Mouse (Mus musculus) megakaryocyte progenitor cell, adult 5-6 weeks (primary cell): ENCODE data around the gene Thsd7a. TPM values are rescaled to one million over a fixed set of nuclear protein-coding genes. Genes with fewer than 3 reads are reported as not detected.

Experiments
- ATAC-seq: replicated peaks from 2 replicates; pipeline ENCODE4 v1.8.0; 2016; ENCODE audit warnings: mild to moderate bottlenecking, moderate TSS enrichment, inconsistent platforms; ENCODE audit not compliant: poor library complexity
- total RNA-seq, 2 experiments: library from RNA; stranded (forward) in 1 of 2; stranded (reverse) in 1 of 2; fragments of 157-497, 149-512 nt in 1 of 2; fragments of 200-1000 nt in 1 of 2; gene quantifications; 2 replicates each; pipeline versions ENCODE4 v1.2.3 to v1.2.4; 2015 to 2017

The Thsd7a gene
- total RNA-seq, 2 experiments from 2014 or later, result not detected

DNA sequence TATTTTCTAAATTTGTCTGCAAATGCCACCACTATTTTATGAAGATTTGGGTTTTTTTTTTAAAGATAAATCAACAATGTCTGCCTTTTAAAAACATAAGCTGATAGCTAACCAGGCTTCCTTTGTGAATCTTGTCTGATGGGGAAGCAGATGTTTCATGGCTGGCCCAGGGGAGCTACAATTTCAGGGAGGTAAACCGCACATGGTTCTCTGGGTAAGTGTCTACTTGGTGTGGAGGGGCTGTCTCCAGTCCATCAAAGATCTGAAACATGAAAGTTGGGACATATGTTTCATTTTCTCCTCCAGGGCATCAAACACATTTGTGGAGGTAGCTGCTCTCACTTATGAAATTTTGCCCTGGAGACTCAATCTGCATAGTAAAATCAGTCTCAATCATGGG is 55.5 kb downstream of the Thsd7a start:
- ATAC-seq, result no peak

DNA sequence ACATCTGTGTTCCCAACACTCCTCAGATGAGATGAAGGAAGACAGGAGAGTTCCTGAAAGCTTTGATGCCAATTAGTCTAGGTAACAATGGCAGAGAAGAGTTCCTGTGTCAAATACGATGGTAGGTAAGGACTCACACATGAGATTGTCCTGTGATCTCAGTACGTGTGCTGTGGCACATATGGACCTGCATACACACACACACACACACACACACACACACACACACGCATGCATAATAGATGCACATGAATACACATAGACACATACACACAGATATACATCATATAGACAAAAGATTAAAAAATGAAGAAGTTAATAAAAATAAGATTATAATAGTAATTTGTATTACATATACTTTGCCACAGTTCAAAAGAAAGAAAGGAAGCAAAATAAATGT is 56.0 kb downstream of the Thsd7a start:
- ATAC-seq, result no peak

DNA sequence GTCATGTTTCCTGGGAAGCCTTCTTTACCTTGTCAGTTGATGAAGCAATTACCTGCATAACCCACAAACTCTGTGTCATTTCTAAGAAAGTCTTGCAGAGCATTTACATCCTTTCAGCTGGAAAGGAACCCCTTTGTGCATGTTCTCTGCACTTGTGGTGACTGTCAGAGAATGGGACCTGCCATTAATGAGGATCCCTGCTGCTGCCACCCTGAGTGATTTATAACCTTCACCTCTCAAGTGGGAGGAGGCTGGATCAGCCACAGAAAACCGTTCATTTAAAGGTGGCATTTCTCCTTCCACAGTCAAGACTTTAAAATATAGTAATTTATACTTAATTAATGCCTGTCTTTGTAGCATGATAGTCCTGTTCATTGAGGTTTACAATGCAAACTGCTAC is 99.6 kb downstream of the Thsd7a start:
- ATAC-seq, result no peak

DNA sequence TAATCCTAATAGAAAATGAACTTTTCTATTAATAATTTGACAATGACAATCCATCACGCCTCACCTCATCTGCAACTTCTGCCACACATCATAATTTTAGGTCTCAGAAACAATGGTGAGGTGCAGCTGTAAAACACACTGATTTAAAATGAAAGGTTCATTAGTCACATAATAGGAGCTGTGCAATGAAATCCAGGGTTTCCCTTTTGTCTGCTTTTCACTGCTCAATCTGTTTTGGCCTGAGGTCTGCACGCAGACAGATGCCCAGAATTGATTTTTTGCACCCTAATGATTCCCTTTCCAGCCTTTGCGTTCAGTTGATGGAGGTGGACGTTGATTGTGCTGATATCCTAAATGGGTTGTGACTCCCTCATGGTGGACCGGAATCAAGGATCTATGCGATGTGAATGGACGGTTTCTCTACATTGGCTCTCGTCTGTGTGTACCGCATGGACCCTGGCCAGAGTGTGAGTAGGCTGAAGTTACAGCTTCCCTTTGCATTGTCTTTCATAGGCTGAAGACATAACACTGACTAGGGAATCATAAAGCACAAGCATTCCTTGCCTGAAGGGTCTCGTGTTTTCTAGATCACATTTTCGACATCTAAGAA is 120.5 kb downstream of the Thsd7a start:
- ATAC-seq, result no peak

DNA sequence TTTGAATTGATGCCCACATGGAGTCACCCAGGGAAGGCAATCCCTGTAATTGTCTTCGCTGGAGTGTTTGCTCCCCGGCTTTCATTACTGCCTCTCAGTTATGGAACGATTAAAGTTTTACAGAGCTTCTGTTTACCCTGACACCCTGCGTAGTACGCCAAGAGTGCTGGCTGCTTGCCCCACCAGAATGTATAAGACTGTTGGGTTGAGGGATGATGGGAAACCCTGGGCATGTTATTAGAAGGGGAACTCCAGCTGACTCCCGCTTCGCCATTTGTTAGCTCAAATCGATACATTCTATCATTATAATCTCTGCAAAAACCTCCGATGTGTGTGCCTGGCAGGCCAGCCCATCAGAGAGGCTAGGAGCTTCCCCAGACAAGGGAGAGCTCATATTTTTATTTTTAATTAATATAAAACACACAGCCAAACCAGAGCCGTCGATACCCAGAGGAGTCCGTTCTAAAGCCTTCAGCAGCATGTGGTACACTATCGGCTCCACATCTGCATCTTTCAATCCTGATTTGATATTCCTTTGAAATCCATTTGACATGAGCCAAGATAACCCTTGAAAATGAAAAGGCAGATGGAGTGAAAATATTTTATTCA is 142.5 kb downstream of the Thsd7a start:
- ATAC-seq, result no peak

DNA sequence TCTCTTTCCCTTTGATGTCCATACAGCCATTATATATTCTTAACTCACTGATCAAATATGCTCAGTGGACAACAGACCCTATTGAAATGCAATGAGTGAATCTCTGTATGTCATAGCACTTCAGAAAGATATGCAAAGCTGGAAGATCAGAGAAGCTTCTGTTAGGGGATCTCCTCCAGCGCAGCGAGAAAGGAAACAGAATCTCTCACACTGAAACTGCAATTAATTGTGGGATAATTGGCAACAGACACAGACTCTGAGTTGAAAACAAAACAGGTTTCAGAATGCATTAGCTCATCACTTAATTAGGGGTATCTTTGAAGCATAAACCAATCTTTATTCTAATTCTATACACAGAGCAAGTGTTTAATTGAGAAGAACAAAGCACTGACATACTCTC is 146.3 kb downstream of the Thsd7a start:
- ATAC-seq, result no peak

DNA sequence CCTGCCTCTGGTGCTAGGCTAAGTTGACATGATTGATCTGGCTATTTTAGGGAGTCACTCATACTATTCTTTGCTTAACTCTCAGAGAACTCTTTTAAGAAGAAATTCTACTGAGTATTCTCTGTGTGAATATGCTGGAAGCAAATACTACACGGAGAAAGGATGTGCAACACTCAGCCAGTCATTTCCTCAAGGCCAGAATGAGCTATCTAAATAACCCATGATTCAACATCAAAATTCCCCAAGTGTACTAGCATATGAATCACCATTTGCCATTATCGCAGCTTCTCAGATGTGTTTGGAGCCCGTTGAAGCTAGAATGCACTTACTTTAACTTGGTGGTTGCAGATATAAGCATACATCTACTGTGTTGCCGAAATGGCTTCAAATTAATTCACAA is 147.0 kb downstream of the Thsd7a start:
- no peak for ATAC-seq

DNA sequence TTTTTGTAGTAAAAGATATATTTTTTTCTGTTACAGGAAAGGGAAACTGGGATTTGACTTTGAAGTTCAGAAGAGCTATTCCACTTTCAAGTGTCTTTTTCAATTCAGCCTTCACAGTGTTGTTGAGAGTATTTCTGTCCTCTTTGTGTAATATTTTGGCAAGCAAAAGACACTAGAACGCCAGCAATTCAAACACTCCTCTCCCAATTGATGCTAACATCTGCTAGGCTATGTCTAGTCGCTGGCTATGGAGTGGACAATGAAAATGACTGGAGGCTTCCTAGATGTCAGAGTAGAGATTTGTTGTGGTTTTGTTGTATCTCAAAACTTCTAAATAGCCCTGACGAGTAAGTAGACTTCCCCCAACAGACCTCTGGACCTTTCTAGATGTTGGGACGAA is 164.8 kb downstream of the Thsd7a start:
- no peak for ATAC-seq

DNA sequence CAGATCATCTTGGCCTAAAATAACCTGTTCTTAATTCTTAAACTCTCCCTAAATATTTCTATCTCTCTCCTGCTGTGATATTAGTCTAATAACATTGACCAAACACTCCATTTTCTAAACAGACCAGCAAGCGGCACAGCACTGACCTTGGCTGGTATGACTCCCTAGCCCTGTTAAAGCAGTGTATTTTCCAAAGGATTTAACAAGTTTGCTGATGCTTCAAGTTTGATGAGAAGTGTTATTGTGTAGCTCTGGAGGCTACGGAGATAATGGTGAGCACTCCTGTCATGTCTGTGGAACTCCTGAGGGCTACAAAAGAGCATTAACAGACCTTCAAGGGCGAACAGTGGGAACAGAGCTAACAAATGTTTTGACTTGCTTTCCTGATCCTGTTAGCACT is 168.1 kb downstream of the Thsd7a start:
- no peak for ATAC-seq

DNA sequence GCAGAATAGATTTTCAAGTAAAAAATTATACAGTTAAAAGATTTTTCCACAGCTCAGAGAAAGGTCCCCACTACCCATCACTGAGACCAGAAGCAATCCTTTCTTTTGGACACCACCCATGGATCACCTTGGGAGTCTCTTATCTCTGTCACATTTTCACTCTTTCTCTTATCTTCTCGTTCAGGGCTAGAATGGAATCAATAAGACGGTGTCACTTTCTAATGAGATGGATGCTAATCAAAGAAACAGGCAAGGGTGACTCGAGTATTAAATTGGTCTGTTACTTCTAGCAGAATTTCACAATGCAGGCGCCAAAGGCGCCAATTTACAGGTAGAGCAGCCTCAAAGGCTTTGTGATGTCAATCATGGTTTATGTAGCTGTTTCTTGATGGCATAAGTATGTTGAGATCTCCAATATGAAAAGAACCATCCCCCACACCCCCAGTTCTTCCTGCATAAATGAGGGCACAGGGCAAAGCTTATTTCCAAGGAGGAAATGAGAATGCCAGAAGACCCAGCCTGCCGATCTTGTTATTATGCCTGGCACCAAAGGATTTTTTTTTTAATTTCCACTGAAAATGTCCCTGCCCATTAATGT is 173.5 kb downstream of the Thsd7a start:
- ATAC-seq, result no peak

DNA sequence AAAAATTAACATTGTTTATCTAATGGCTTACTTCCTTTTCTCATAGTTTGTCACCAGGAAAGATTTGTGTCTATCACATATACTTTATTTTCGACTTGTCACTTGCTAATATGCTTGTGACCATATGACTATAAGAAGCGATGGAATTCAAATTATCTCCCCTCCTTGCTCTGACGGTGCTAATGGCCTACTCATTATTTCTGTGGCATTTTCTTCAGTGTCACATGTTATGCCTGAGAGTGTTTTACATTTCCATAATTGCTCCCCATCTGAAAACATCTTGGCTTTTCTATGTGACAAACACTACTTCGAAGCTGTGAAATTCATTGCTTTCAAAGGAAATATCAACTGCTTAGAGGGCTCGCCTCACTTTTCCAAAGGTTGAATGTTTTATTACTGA is 177.0 kb downstream of the Thsd7a start:
- ATAC-seq, result no peak

DNA sequence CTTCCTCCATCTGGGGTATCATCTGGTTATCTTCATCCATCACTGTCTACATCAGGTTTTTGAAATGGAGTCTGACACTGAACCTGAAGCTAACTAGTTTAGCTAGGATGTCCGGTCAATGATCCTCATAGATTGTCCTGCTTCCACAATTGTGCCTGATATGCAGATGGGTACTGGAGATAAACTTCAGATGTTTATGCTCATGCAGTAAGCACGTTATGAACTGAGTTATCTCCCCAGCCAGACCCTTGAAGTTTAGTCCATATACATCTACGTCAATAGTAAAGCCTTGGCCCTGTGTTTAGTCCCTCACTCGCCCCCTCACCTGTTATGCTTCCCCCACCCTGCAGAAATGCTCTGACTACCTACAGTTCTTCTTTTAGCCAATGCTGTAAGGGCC is 184.1 kb downstream of the Thsd7a start:
- ATAC-seq, result no peak

DNA sequence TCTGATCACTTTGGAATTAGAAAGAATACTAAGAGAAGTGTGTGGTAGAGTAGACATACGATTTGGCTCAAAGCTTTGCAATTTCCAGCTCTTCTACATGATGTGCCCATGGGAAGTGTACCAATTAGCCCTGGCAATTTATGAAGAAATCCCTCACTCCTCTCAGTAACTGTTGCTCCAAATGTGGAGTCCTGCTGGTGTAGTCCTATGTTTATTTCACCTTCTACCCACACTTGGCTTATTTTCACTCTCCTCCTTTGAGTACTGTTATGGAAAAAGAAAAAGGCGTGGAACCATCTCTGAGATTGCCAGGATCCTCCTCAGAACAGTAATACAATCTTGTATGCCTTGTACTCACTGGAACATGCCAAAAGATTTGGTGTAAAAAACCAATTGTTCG is 186.9 kb downstream of the Thsd7a start:
- ATAC-seq, result no peak

DNA sequence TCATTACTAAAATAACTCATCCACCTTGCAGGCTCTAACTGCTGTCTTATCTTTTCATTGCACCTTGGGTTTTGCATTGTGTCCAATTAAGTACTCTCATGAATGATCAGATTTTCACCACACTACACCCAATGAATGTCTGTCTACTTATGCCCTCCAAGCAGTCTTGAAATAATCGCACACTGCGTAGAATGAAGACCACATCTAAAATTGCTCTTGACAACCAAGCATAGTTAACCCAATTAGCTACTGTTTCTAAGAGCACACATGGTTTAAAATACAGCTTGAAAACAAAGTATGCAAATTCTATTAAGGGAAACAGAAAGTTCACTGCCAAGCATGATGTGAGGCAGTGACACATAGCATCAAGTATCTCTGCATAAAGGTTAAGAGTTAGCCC is 188.7 kb downstream of the Thsd7a start:
- ATAC-seq, result no peak

DNA sequence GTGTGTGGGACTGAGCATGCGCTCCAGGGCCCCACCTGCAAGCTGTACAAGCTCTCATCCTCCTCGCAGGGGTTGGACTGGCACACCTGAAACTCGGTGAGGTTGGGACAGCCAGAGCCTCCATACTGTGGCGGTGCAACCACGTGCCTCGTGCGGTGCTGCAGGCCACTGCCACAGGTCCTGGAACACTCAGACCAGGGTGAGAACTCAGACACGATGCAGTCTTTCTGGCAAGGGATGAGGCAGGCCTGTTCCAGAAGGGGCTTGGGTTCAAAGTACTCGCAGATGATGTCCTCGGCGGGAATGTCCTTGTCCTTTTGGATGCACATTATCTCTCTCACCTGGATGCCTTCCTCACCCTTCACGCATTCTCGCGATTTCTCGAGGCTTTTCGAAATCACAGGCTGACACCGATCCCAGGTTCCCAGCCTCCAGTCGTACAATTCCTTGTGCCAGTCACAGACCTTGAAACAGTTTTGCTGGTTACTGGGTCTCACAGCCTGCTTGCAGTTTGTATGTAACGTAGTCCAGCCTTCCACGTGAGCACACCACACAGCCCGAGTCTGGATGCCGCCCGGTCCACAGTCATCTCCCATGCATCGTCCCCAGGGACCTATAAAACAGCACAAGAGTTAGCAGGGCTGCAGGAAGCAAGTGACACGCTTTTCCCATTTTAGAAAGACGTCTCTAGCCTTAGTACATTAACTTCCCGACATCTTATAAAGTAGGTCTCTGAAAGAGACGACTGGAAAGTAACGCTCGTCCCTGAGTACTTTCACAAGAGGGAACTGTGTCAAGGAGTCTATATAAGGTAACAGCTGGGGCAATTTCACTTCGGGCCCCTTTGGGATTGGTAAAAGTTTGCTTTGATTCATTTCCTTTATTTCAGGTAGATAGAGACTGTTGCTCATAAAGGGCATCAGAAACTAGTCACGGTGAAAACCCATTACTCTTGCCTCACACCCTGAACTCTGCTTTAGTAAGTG is 193.8 kb downstream of the Thsd7a start:
- no peak for ATAC-seq

DNA sequence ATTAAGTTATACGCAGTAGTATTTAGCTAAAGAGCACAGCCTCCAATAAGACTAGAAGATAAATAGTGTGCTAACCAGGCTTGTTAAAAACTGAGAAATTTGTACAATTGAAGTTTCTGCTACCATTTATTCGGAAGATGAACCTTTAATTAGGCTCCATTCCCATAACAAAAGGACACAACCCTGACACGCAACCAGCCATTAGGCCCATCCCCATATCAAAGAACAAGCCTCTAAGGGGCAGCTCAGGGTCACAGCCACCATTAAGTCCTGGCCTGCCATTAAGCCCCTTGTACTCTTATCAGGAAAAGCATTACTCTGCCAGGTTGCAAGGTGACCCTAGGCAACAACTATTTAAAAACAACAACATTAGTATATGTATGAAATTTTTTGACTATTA is 198.0 kb downstream of the Thsd7a start:
- ATAC-seq, result no peak

DNA sequence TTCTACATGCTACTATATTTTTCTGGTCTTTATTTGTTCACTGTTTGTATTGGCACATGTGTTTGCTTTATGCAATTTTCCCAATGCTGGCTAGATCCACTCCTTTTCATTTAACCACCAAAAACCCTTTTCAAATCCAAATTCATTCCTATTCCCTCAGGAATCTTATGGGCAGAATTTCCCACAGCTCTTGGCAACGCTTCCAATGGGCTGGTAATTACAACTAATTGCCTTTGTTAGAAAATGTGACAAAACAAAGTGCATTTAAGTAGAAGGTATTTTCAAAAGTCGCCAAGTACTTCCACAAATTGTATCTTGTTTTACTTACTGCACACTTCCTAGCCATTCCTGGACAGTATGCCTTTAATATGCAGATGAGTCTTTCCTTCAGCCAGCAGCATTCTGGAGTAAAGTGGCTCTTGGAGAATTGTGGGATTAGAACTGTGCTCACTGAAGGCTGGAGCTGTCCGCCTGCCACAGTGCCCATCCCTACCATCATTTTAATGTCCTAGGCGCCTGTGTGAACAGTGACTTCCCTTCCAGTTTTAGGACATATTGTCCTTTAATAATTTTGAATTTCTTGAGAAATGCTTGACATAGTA is 199.1 kb downstream of the Thsd7a start:
- ATAC-seq, result no peak

DNA sequence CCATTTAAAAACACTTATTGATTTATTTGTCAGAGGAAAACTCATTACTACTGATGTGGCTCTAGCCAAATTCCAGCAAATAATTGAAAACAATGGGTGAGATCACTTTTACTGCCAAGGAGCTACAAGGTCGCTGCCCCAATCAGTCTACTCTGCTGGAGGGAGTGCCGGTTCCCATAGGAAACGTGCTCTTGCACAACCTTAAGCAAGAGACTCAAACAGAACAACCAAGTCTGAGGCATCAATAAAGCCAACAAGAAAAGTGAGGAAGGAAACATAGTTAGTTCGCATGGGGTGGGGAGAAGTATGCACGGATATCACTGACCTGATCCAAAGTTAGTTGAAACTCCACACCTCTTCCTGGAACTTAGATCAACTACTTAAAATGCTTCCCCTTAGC is 205.1 kb downstream of the Thsd7a start:
- ATAC-seq, result no peak

DNA sequence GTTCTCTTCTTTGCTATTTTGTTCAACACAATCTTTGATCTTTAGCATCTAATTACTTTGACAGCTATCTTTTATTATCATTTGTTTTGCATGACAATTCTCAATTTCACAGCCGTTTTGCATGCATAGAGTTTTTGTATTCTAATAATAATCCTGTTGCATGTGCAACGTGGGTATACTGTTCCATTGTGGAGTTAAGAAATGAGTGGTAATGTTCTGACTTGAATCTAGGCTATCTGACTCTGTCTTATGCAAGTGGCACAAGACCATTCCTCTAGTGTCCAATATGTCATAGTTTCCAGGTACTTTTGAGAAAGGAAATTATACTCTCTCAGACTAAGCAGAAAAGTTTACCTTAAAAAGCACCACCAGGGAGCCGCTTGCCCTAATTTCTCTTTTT is 206.7 kb downstream of the Thsd7a start:
- no peak for ATAC-seq

DNA sequence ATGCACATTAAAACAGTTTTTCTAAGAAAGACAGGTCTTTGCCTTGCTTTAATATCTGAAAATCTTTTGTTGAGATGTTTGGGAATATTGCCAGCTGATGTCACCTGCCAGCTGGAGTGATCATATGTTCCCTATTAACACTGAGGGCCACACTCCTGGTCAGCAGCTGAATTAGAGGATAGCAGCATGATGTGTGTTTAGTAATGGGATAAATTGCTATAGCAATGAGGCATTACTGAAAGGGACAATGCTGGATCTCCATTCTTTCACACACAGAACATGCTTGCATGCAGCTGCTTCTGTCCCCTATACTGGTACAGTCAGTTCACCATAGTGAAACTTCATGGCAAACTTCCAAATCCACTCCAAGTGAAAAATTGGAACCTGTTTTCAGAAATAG is 230.1 kb downstream of the Thsd7a start:
- no peak for ATAC-seq

DNA sequence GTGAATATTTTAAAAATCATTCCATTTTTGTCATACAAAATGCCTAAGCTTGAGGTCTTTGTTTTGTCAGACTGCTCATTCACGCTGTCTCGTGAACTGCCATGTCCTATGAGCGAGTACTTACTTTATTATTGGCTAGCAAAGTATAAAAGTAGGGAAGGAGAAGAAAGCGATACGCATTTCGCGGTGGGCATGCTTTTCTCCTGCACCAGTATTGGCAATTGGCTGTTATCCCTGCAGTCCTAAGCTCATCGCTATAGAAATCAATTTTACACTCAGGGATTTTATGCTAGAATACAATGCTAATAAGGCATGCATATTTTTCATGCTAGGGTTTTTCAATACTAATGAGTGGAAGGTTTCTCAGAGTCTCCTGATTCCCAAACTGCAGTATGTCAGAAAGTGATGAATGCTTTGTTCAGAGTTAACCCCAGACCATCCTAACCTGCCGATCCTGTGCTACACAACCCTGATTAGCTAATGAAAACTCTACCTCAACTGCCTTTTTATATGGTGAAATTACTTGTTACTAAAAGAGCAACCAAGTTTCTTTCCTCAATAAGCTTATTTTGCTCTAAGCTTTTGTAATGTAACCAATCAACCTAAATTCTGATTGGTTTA is 230.8 kb downstream of the Thsd7a start:
- ATAC-seq, result no peak
